Mouse (Mus musculus) testis, adult 2 months (tissue): Measurements from ENCODE around the gene Esrrg.

ENCODE experiments used
- CTCF ChIP-seq: fragments of 200-500 bp; IDR thresholded peaks from 2 replicates; pipeline ENCODE4 v1.5.1; 2012; ENCODE audit warnings: low read depth, mild to moderate bottlenecking, inconsistent platforms, low read length, moderate library complexity; ENCODE audit not compliant: control insufficient read depth, insufficient read depth, insufficient replicate concordance
- POLR2A ChIP-seq: fragments of 200-500 bp; IDR thresholded peaks from 2 replicates; pipeline ENCODE4 v1.6.1; 2012; ENCODE audit warnings: low read depth, mild to moderate bottlenecking, inconsistent platforms, low read length, moderate library complexity; ENCODE audit not compliant: control insufficient read depth

DNA sequence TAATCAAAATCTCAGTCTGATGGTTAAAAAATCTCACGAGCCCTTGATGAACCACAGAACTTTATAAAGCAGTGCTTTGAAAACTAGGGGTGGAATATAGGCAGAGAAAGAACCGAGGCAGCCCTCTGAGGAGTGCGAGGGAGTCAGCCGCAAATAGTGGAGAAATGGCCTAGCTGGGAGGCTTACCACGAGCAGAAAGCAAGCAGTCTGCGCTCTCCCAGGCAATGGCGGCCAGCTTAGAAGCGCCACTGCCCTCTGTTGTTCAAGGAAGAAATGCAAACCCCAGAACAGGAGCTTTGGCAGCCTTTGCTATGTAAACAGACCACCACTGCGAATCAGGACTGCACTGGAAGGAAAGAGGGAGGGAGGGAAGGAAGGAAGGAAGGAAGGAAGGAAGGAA lies 365.8 kb downstream of the Esrrg start:
- TF ChIP-seq CTCF (peak; percentile 42; the same call in 1 of the 2 replicates), POLR2A (no peak)
